Mouse (Mus musculus) c-Kit-positive CD71-positive TER-119-negative erythroid progenitor cells, embryonic 14.5 days (primary cell): ENCODE data around the gene Csf1.

ENCODE experiments used
- DNase-seq: peaks from one replicate; pipeline ENCODE4 v3.0.0-alpha.2; 2013; ENCODE audit warnings: low read depth

Csf1 gene

GRCm38 (mm10) chr3:107781304-107781703 lies 21.0 kb upstream of the Csf1 start:
- DNase-seq = no peak

GRCm38 (mm10) chr3:107778016-107778415 lies 17.7 kb upstream of the Csf1 start:
- no peak for DNase-seq

- no peak for DNase-seq
These were observed 16.0 kb upstream of the Csf1 start for GRCm38 (mm10) chr3:107776295-107776694.

- DNase-seq = no peak
These were observed 15.5 kb upstream of the Csf1 start for GRCm38 (mm10) chr3:107775736-107776135.

GRCm38 (mm10) chr3:107775056-107775455 lies 14.8 kb upstream of the Csf1 start:
- no peak for DNase-seq

GRCm38 (mm10) chr3:107772860-107773259 lies 12.6 kb upstream of the Csf1 start:
- DNase-seq = no peak

- DNase-seq = no peak
These were observed 9.4 kb upstream of the Csf1 start for GRCm38 (mm10) chr3:107769692-107770091.

- DNase-seq = no peak
These were observed 8.1 kb upstream of the Csf1 start for GRCm38 (mm10) chr3:107768104-107768989.

- no peak for DNase-seq
These were observed 6.5 kb upstream of the Csf1 start for GRCm38 (mm10) chr3:107766804-107767203.

- no peak for DNase-seq
These were observed 5.7 kb upstream of the Csf1 start for GRCm38 (mm10) chr3:107765979-107766378.

GRCm38 (mm10) chr3:107763552-107763951 lies 3.3 kb upstream of the Csf1 start:
- no peak for DNase-seq

GRCm38 (mm10) chr3:107761446-107761845 lies 1.2 kb upstream of the Csf1 start:
- DNase-seq = no peak

GRCm38 (mm10) chr3:107760771-107761170 lies 502 bp upstream of the Csf1 start:
- no peak for DNase-seq

- DNase-seq = no peak
These were observed 1.6 kb downstream of the Csf1 start for GRCm38 (mm10) chr3:107758638-107759037.

GRCm38 (mm10) chr3:107758176-107758575 lies 2.1 kb downstream of the Csf1 start:
- DNase-seq = no peak

GRCm38 (mm10) chr3:107757365-107758129 lies 2.7 kb downstream of the Csf1 start:
- no peak for DNase-seq

GRCm38 (mm10) chr3:107756481-107756866 lies 3.8 kb downstream of the Csf1 start:
- no peak for DNase-seq

- no peak for DNase-seq
These were observed 4.4 kb downstream of the Csf1 start for GRCm38 (mm10) chr3:107755702-107756480.

GRCm38 (mm10) chr3:107754632-107755031 lies 5.6 kb downstream of the Csf1 start:
- DNase-seq = peak; percentile 38

GRCm38 (mm10) chr3:107751607-107752006 lies 8.7 kb downstream of the Csf1 start:
- no peak for DNase-seq

- DNase-seq = no peak
These were observed 9.3 kb downstream of the Csf1 start for GRCm38 (mm10) chr3:107750775-107751540.

GRCm38 (mm10) chr3:107749446-107749845 lies 10.8 kb downstream of the Csf1 start:
- no peak for DNase-seq
